Mouse (Mus musculus): ENCODE measurements around the gene Spns3.

DNA sequence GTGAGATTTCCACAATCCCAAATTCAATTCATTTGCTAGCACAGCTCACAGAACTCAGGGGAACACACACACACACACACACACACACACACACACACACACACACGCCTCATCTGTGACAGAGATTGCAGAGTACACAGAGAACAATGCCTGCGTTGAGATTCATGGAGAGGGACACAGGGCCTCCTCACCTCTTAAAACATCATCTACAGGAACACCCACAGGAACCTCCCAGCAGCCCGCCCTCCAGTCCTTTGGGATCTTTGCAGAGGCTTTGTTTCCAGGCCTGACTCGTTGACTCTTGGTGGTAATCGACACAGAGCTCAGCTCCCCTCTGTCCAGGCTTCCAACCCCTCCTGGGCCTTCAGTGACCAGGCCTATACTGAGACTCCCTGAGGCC is 73.1 kb downstream of the Spns3 start:
- TF ChIP-seq CTCF (IDR thresholded peaks at IDR 0.05; ENCODE audit: borderline replicate concordance, control insufficient read depth, extremely low read depth, insufficient read depth, low read length, poor library complexity) (no peak), POLR2A (IDR thresholded peaks at IDR 0.05; ENCODE audit: control insufficient read depth, extremely low read depth, insufficient read depth, low read length, poor library complexity) (no peak)
